Mouse (Mus musculus) naive thymus-derived CD4-positive, alpha-beta T cell, adult 2 months (primary cell): ENCODE data around the gene Crx.

Experiments used
- DNase-seq: peaks from one replicate; pipeline ENCODE4 v3.0.0-alpha.2; 2011; ENCODE audit warnings: low read depth

Crx gene

DNA sequence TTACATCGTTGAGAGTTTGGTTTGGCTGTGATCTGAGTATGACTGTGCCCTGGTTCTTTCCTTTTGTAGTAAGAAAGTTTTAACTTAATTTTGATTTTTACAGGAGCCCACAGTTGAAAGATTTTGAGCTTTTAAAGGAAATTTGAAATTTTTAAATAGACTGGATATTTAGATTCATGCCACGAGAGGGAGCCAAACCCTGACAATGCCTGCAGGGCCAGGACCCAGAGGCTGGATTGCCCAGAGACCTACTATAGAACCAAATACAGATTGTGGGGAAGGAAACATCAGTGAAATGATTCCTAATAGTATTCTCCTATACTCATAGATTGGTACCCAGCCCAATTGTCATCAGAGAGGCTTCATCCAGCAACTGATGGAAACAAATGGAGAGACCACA lies 20.1 kb downstream of the Crx start:
- no peak for DNase-seq

DNA sequence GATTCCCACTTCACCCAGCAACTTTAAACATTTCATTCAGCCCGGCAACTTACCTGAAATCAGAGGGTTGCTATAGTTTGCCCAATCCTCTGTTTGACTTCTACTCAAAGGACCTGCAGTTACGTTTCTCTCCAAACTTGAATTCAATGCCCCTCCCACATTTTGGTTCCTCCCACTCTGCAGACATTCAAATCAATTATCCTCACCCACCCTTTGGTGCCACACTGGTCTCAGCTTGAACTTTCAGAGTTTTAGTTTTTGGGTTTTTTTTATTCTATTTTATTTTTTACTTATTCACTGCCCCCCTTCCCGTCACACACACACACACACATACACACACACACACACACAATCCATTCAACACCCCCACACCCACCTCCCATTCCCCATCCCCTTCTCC lies 40.2 kb downstream of the Crx start, which contains the start of gene Obox6:
Gene Obox6, minus strand, starts transcription at position 101 of the 400 bp plus-strand sequence.
- no peak for DNase-seq
